Mouse (Mus musculus) lung, postnatal 0 days (tissue): ENCODE measurements around the gene Ccdc170.

Source experiments
- CTCF ChIP-seq: IDR thresholded peaks from 2 replicates; pipeline ENCODE4 v1.5.1; 2016; ENCODE audit warnings: antibody characterized with exemption, mild to moderate bottlenecking
- EP300 ChIP-seq: IDR thresholded peaks from 2 replicates; pipeline ENCODE4 v1.6.1; 2016; ENCODE audit warnings: antibody characterized with exemption, mild to moderate bottlenecking, control low read depth

DNA sequence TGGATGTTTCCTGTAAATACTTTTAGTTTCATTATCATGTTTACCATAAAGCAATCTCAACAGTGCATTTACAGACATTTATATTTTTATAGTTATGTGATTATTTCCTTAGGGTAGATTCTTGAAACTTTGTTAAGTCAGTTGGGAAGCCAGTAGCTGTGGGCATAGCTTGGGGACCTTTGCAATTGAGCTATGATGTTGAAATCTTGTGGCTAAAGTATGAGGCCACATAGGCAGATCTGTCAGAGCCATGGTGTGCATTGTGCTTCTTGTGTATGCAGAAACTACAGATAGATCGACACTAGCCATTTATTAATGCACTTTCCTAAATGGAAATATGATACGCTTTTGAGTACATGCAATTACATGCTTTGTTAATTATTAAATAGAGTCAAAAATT, 35.3 kb downstream of the Ccdc170 start:
- TF ChIP-seq CTCF (no peak), EP300 (no peak)
